Mouse (Mus musculus) spleen, adult 2 months (tissue): Measurements from ENCODE around the gene Krtap4-1. TPM values are rescaled to one million over a fixed set of nuclear protein-coding genes. Genes with fewer than 3 reads are reported as not detected.

Source experiments
- DNase-seq, 2 experiments: peaks; one replicate each; pipeline versions ENCODE4 v3.0.0 to v3.0.0-alpha.2; 2012 to 2021; ENCODE audit warnings: low spot score in 2 of 2, low read depth in 1 of 2
- H3K27ac ChIP-seq: fragments of 200-500 bp; 2 replicates; pipeline ENCODE4 v1.5.1; 2012; ENCODE audit warnings: low read length, inconsistent platforms; ENCODE audit not compliant: insufficient read depth
- H3K27me3 ChIP-seq: fragments of 200-500 bp; 2 replicates; pipeline ENCODE4 v1.6.1; 2012; ENCODE audit warnings: mild to moderate bottlenecking, moderate library complexity, low read length, inconsistent platforms; ENCODE audit not compliant: control insufficient read depth, insufficient read depth
- H3K36me3 ChIP-seq: fragments of 200-500 bp; 2 replicates; pipeline ENCODE4 v1.6.1; 2012; ENCODE audit warnings: mild to moderate bottlenecking, low read length, inconsistent platforms; ENCODE audit not compliant: control insufficient read depth, insufficient read depth
- H3K4me1 ChIP-seq: fragments of 200-500 bp; 2 replicates; pipeline ENCODE4 v1.6.1; 2011; ENCODE audit warnings: inconsistent platforms; ENCODE audit not compliant: control insufficient read depth, insufficient read depth, insufficient read length
- H3K4me3 ChIP-seq: fragments of 200-500 bp; 2 replicates; pipeline ENCODE4 v1.5.1; 2011; ENCODE audit warnings: mild to moderate bottlenecking, inconsistent platforms; ENCODE audit not compliant: insufficient read depth, insufficient read length; ENCODE audit errors: extremely low read depth
- CTCF ChIP-seq: fragments of 200-500 bp; IDR thresholded peaks from 2 replicates; pipeline ENCODE4 v1.5.1; 2011; ENCODE audit warnings: mild to moderate bottlenecking, inconsistent platforms; ENCODE audit not compliant: insufficient read depth, insufficient read length, insufficient replicate concordance; ENCODE audit errors: extremely low read depth
- POLR2A ChIP-seq: fragments of 200-500 bp; IDR thresholded peaks from 2 replicates; pipeline ENCODE4 v1.6.1; 2011; ENCODE audit warnings: low read depth, low read length, inconsistent platforms
- WGBS: fragments of 180-500 bp; shearing (Covaris S2); methylation state at CpG from one replicate; pipeline ENCODE4 v1.1.7; 2018; 5-methylcytosine and 5-hydroxymethylcytosine counted together
- polyA plus RNA-seq: library from polyadenylated mRNA; depleted of rRNA; stranded (reverse); fragments of >200 nt; gene quantifications from 2 replicates; pipeline ENCODE4 v1.2.3, GENCODE M21; 2012; rRNA removed

Krtap4-1 gene
- polyA plus RNA-seq, 1 experiment: not detected

- TF ChIP-seq CTCF (no peak), POLR2A (no peak)
- Histone ChIP-seq H3K4me3 (no peak overlapping the region), H3K27me3 (no peaks in the 10 kb centered on the region), H3K27ac (no peak overlapping the region), H3K36me3 (no peaks in the 10 kb centered on the region), H3K4me1 (no peaks in the 10 kb centered on the region)
- 86% methylated on average over 7 of the region's 7 CpGs for whole genome bisulfite sequencing
- DNase-seq: no peak
These were observed 42.9 kb downstream of the Krtap4-1 start for GRCm38 (mm10) chr11:99585096-99585495.

DNA sequence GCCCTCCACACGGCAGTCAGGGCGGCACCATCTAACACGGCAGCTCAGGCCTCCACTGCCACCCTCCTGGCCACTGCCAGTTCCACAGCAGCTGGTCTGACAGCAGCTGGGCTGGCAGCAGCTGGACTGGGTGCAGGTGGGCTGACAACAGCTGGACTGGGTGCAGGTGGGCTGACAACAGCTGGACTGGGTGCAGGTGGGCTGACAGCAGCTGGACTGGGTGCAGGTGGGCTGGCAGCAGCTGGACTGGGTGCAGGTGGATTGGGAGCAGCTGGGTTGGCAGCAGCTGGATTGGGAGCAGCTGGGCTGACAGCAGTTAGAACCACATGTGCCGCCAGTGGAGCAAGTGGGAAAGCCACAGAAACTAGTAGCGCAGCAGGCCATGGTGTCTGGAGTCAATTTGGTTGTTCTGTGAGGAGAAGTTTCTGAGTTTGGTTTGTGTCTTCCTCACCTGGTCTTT, 44.8 kb downstream of the Krtap4-1 start, which contains the start of gene Krtap1-4:
Gene Krtap1-4 (minus strand): TSS at position 410 of the 460 bp plus-strand sequence.
- 76% methylated on average over 5 of the region's 5 CpGs for WGBS
- Histone ChIP-seq H3K27ac (no peak within 1 kb of the TSS), H3K4me1 (no peaks in the 10 kb centered on the region), H3K4me3 (no peak within 1 kb of the TSS), H3K27me3 (no peaks in the 10 kb centered on the region), H3K36me3 (no peaks in the 10 kb centered on the region)
- no peak for DNase-seq
- TF ChIP-seq CTCF: no peak
- no peak for TF ChIP-seq POLR2A

- no peak overlapping the region for H3K4me3 ChIP-seq
- H3K4me1 ChIP-seq: no peaks in the 10 kb centered on the region
- no peak overlapping the region for H3K27ac ChIP-seq
- H3K27me3 ChIP-seq: no peaks in the 10 kb centered on the region
- no peak for TF ChIP-seq CTCF
- no peak for TF ChIP-seq POLR2A
- no peak for DNase-seq
- WGBS: 81% methylated on average over 6 of the region's 6 CpGs
- H3K36me3 ChIP-seq: no peaks in the 10 kb centered on the region
These were observed 46.5 kb downstream of the Krtap4-1 start for GRCm38 (mm10) chr11:99581564-99581963.

DNA sequence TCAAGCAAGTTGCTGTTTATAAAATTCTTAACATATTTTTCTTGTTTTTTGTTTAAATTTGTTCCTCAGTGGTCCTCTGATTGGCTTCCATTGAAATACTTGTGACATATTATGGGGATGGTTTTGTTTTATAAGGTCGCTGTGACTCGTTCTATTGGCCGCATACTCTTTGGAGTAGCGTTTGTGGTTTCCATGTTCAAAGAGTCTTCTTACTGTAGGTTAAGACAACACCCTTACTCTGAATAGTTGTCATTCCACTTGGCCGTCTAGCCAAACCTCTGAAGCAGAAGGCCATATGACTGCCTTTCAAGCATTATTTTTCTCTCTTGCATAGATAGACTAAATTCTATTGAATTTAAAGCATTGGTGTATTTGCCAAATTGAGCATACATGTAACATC, 47.0 kb downstream of the Krtap4-1 start:
- H3K27ac ChIP-seq: no peak overlapping the region
- DNase-seq: no peak
- H3K4me3 ChIP-seq: no peak overlapping the region
- TF ChIP-seq POLR2A: no peak
- no peak for TF ChIP-seq CTCF
- H3K27me3 ChIP-seq: no peaks in the 10 kb centered on the region
- WGBS: 90% methylated on average over 5 of the region's 5 CpGs
- no peaks in the 10 kb centered on the region for H3K4me1 ChIP-seq
- H3K36me3 ChIP-seq: no peaks in the 10 kb centered on the region

GRCm38 (mm10) chr11:99580636-99581035, 47.4 kb downstream of the Krtap4-1 start, which contains the start of gene Krtap1-5:
Gene Krtap1-5 (minus strand): TSS chr11:99581016.
- no peak for DNase-seq
- H3K36me3 ChIP-seq: no peaks in the 10 kb centered on the region
- no peak within 1 kb of the TSS for H3K27ac ChIP-seq
- H3K4me1 ChIP-seq: no peaks in the 10 kb centered on the region
- no peak for TF ChIP-seq POLR2A
- TF ChIP-seq CTCF: no peak
- no peak within 1 kb of the TSS for H3K4me3 ChIP-seq
- WGBS: 80% methylated on average over 6 of the region's 6 CpGs
- no peaks in the 10 kb centered on the region for H3K27me3 ChIP-seq

Other genes starting within 250 kb of the Krtap4-1 start
- gene Krt10, start 238.9 kb downstream of the Krtap4-1 start, polyA plus RNA-seq: 0.22 and 0.23 TPM in 2 replicates
- gene Krt12, start 206.0 kb downstream of the Krtap4-1 start, polyA plus RNA-seq: 0.05 TPM in 1 of 2 replicates, not detected in the other
- gene Krt20, start 190.1 kb downstream of the Krtap4-1 start, polyA plus RNA-seq: 0.16 TPM in 2 replicates
- 0.06 and 0.14 TPM in 2 replicates for gene Krt23, start 135.1 kb downstream of the Krtap4-1 start, polyA plus RNA-seq
- gene Krt39, start 106.9 kb downstream of the Krtap4-1 start, polyA plus RNA-seq: not detected in 2 replicates
- gene Krt40, start 85.1 kb downstream of the Krtap4-1 start, polyA plus RNA-seq: not detected in 2 replicates
- not detected in 2 replicates for gene Krtap3-3, start 77.4 kb downstream of the Krtap4-1 start, polyA plus RNA-seq
- not detected in 2 replicates for gene Krtap3-2, start 71.4 kb downstream of the Krtap4-1 start, polyA plus RNA-seq
- not detected in 2 replicates for gene Gm11939, start 68.8 kb downstream of the Krtap4-1 start, polyA plus RNA-seq
- gene Krtap3-1, start 61.6 kb downstream of the Krtap4-1 start, polyA plus RNA-seq: not detected in 2 replicates
- gene Krtap1-5, start 47.2 kb downstream of the Krtap4-1 start, polyA plus RNA-seq: not detected in 2 replicates
- not detected in 2 replicates for gene Krtap1-4, start 44.6 kb downstream of the Krtap4-1 start, polyA plus RNA-seq
- not detected in 2 replicates for gene Krtap1-3, start 36.9 kb downstream of the Krtap4-1 start, polyA plus RNA-seq
- not detected in 2 replicates for gene Krtap9-3, start 30.1 kb downstream of the Krtap4-1 start, polyA plus RNA-seq
- not detected in 2 replicates for gene Gm11938, start 24.9 kb downstream of the Krtap4-1 start, polyA plus RNA-seq
- gene Gm11937, start 18.0 kb downstream of the Krtap4-1 start, polyA plus RNA-seq: not detected in 2 replicates
- gene Krtap2-4, start 13.4 kb downstream of the Krtap4-1 start, polyA plus RNA-seq: not detected in 2 replicates
- not detected in 2 replicates for gene Gm11562, start 7.8 kb downstream of the Krtap4-1 start, polyA plus RNA-seq
- gene Krtap4-2, start 6.8 kb upstream of the Krtap4-1 start, polyA plus RNA-seq: not detected in 2 replicates
- gene Krtap4-7, start 15.9 kb upstream of the Krtap4-1 start, polyA plus RNA-seq: not detected in 2 replicates
- gene Gm11555, start 22.0 kb upstream of the Krtap4-1 start, polyA plus RNA-seq: not detected in 2 replicates
- gene Gm11563, start 30.7 kb upstream of the Krtap4-1 start, polyA plus RNA-seq: not detected in 2 replicates
- not detected in 2 replicates for gene Krtap4-6, start 37.7 kb upstream of the Krtap4-1 start, polyA plus RNA-seq
- not detected in 2 replicates for gene Gm14190, start 62.5 kb upstream of the Krtap4-1 start, polyA plus RNA-seq
- gene Gm14180, start 106.1 kb upstream of the Krtap4-1 start, polyA plus RNA-seq: not detected in 2 replicates
- not detected in 2 replicates for gene Gm11595, start 144.7 kb upstream of the Krtap4-1 start, polyA plus RNA-seq
- gene Krtap4-8, start 152.5 kb upstream of the Krtap4-1 start, polyA plus RNA-seq: not detected in 2 replicates
- not detected in 2 replicates for gene Krtap4-9, start 157.0 kb upstream of the Krtap4-1 start, polyA plus RNA-seq
- not detected in 2 replicates for gene Gm11596, start 165.2 kb upstream of the Krtap4-1 start, polyA plus RNA-seq
- not detected in 2 replicates for gene Gm11569, start 170.7 kb upstream of the Krtap4-1 start, polyA plus RNA-seq
- gene Gm11554, start 176.2 kb upstream of the Krtap4-1 start, polyA plus RNA-seq: not detected in 2 replicates
- gene Krtap4-13, start 181.7 kb upstream of the Krtap4-1 start, polyA plus RNA-seq: not detected in 2 replicates
- not detected in 2 replicates for gene Gm11564, start 187.4 kb upstream of the Krtap4-1 start, polyA plus RNA-seq
- gene 2300003K06Rik, start 209.8 kb upstream of the Krtap4-1 start, polyA plus RNA-seq: not detected in 2 replicates
- gene Krtap4-16, start 223.4 kb upstream of the Krtap4-1 start, polyA plus RNA-seq: not detected in 2 replicates
- gene Gm11568, start 229.7 kb upstream of the Krtap4-1 start, polyA plus RNA-seq: not detected in 2 replicates
- not detected in 2 replicates for gene Gm11559, start 236.2 kb upstream of the Krtap4-1 start, polyA plus RNA-seq
- not detected in 2 replicates for gene Krtap9-1, start 245.2 kb upstream of the Krtap4-1 start, polyA plus RNA-seq